Mouse (Mus musculus) MEL (cell line): Measurements from ENCODE around the gene Ap3b2. TPM values are rescaled to one million over a fixed set of nuclear protein-coding genes. Genes with fewer than 3 reads are reported as not detected.
A peak's percentile ranks its signal among the peaks of the same experiment; 100 is the strongest.

Source experiments
- DNase-seq: peaks from one replicate; pipeline ENCODE4 v3.0.0; 2011; ENCODE audit warnings: low read depth, low spot score
- H3K27ac ChIP-seq: 2 replicates; pipeline ENCODE4 v1.5.1; 2012; ENCODE audit warnings: low read depth, mild to moderate bottlenecking, control low read depth, low read length, moderate library complexity; ENCODE audit not compliant: control insufficient read depth
- H3K27me3 ChIP-seq, 2 experiments: fragments of 150-350 bp in 1 of 2; sonication (generic) in 1 of 2; 2 replicates each; pipeline ENCODE4 v1.6.1; 2012; ENCODE audit warnings: low read length in 2 of 2, mild to moderate bottlenecking in 2 of 2, improper control_type of control experiment in 1 of 2, moderate library complexity in 1 of 2; ENCODE audit not compliant: insufficient read depth in 2 of 2, control insufficient read depth in 1 of 2
- H3K36me3 ChIP-seq, 2 experiments: 2 replicates each; pipeline ENCODE4 v1.6.1; 2012 to 2014; ENCODE audit warnings: low read length in 2 of 2, improper control_type of control experiment in 1 of 2, inconsistent platforms in 1 of 2, mild to moderate bottlenecking in 1 of 2; ENCODE audit not compliant: insufficient read depth in 2 of 2, control insufficient read depth in 1 of 2
- H3K4me1 ChIP-seq, 2 experiments: fragments of 150-350 bp in 1 of 2; sonication (generic) in 1 of 2; 2 replicates each; pipeline ENCODE4 v1.6.1; 2012; ENCODE audit warnings: low read length in 2 of 2, improper control_type of control experiment in 1 of 2, mild to moderate bottlenecking in 1 of 2; ENCODE audit not compliant: insufficient read depth in 2 of 2, control insufficient read depth in 1 of 2
- H3K4me3 ChIP-seq, 2 experiments: fragments of 150-350 bp in 1 of 2; sonication (generic) in 1 of 2; 2 replicates each; pipeline ENCODE4 v1.5.1; 2012; ENCODE audit warnings: low read depth in 2 of 2, low read length in 2 of 2, mild to moderate bottlenecking in 2 of 2, moderate library complexity in 2 of 2, control low read depth in 1 of 2, improper control_type of control experiment in 1 of 2; ENCODE audit not compliant: control insufficient read depth in 1 of 2, insufficient read depth in 1 of 2
- H3K79me2 ChIP-seq: 2 replicates; pipeline ENCODE4 v1.6.1; 2012; ENCODE audit warnings: mild to moderate bottlenecking, low read length, moderate library complexity; ENCODE audit not compliant: control insufficient read depth, poor library complexity, insufficient read depth
- H3K9ac ChIP-seq: 2 replicates; pipeline ENCODE4 v1.6.1; 2012; ENCODE audit warnings: low read depth, mild to moderate bottlenecking, control low read depth, low read length, moderate library complexity; ENCODE audit not compliant: control insufficient read depth, poor library complexity, severe bottlenecking
- H3K9me3 ChIP-seq: fragments of 150-350 bp; sonication (generic); replicated peaks from 2 replicates; pipeline ENCODE4 v1.6.1; 2012; ENCODE audit warnings: mild to moderate bottlenecking, low read length, improper control_type of control experiment, moderate library complexity; ENCODE audit not compliant: insufficient read depth
- BHLHE40 ChIP-seq: IDR thresholded peaks from 2 replicates; pipeline ENCODE4 v1.6.1; 2012; ENCODE audit warnings: low read depth, mild to moderate bottlenecking, inconsistent platforms, low read length, improper control_type of control experiment, borderline replicate concordance
- CHD1 ChIP-seq: IDR thresholded peaks from 2 replicates; pipeline ENCODE4 v1.6.1; 2012; ENCODE audit warnings: low read depth, mild to moderate bottlenecking, inconsistent platforms, low read length, improper control_type of control experiment
- CHD2 ChIP-seq: IDR thresholded peaks from 2 replicates; pipeline ENCODE4 v1.6.1; 2011; ENCODE audit warnings: low read length, improper control_type of control experiment
- CTCF ChIP-seq, 3 experiments: IDR thresholded peaks in 2 of 3; conservative IDR thresholded peaks in 1 of 3; 2 replicates each; pipeline ENCODE4 v1.5.1; 2011 to 2012; ENCODE audit warnings: low read length in 3 of 3, low read depth in 2 of 3, mild to moderate bottlenecking in 2 of 3, improper control_type of control experiment in 1 of 3, inconsistent platforms in 1 of 3, mixed read lengths in 1 of 3, moderate library complexity in 1 of 3; ENCODE audit not compliant: control insufficient read depth in 1 of 3, insufficient read depth in 1 of 3, poor library complexity in 1 of 3, severe bottlenecking in 1 of 3
- EP300 ChIP-seq, 2 experiments: IDR thresholded peaks; 2 replicates each; pipeline ENCODE4 v1.6.1; 2011; ENCODE audit warnings: improper control_type of control experiment in 2 of 2, low read length in 2 of 2, low read depth in 1 of 2, mild to moderate bottlenecking in 1 of 2
- GABPA ChIP-seq: IDR thresholded peaks from 2 replicates; pipeline ENCODE4 v1.6.1; 2012; ENCODE audit warnings: low read depth, mild to moderate bottlenecking, inconsistent platforms, low read length, improper control_type of control experiment, moderate library complexity
- KAT2A ChIP-seq: conservative IDR thresholded peaks from 2 replicates; pipeline ENCODE4 v1.6.1; 2012; ENCODE audit warnings: low read depth, low read length, improper control_type of control experiment, inconsistent platforms
- MAX ChIP-seq: IDR thresholded peaks from 2 replicates; pipeline ENCODE4 v1.6.1; 2011; ENCODE audit warnings: low read length, improper control_type of control experiment
- MEF2A ChIP-seq: IDR thresholded peaks from 2 replicates; pipeline ENCODE4 v1.6.1; 2014; ENCODE audit warnings: low read depth, mild to moderate bottlenecking, inconsistent platforms, low read length, improper control_type of control experiment; ENCODE audit not compliant: poor library complexity, insufficient replicate concordance, severe bottlenecking; ENCODE audit errors: extremely low read depth
- MYC ChIP-seq: IDR thresholded peaks from 2 replicates; pipeline ENCODE4 v1.6.1; 2011; ENCODE audit warnings: low read depth, mild to moderate bottlenecking, low read length, improper control_type of control experiment, moderate library complexity
- NELFE ChIP-seq: IDR thresholded peaks from 2 replicates; pipeline ENCODE4 v1.6.1; 2011; ENCODE audit warnings: low read depth, low read length, improper control_type of control experiment
- NRF1 ChIP-seq: IDR thresholded peaks from 2 replicates; pipeline ENCODE4 v1.6.1; 2014; ENCODE audit warnings: low read depth, mild to moderate bottlenecking, inconsistent platforms, low read length, improper control_type of control experiment, moderate library complexity; ENCODE audit not compliant: poor library complexity, insufficient read depth, severe bottlenecking
- RCOR1 ChIP-seq: IDR thresholded peaks from 2 replicates; pipeline ENCODE4 v1.6.1; 2012; ENCODE audit warnings: low read depth, mild to moderate bottlenecking, inconsistent platforms, low read length, improper control_type of control experiment
- SIN3A ChIP-seq: IDR thresholded peaks from 2 replicates; pipeline ENCODE4 v1.6.1; 2012; ENCODE audit warnings: low read length, improper control_type of control experiment, inconsistent platforms
- SMC3 ChIP-seq: IDR thresholded peaks from 2 replicates; pipeline ENCODE4 v1.6.1; 2011; ENCODE audit warnings: low read depth, low read length, improper control_type of control experiment
- TAL1 ChIP-seq: IDR thresholded peaks from 2 replicates; pipeline ENCODE4 v1.6.1; 2012; ENCODE audit warnings: mild to moderate bottlenecking, inconsistent platforms, low read length, moderate library complexity, mixed read lengths
- TBP ChIP-seq: IDR thresholded peaks from 2 replicates; pipeline ENCODE4 v1.8.0; 2011; ENCODE audit warnings: low read depth, low read length, improper control_type of control experiment
- TCF12 ChIP-seq: IDR thresholded peaks from 2 replicates; pipeline ENCODE4 v1.6.1; 2014; ENCODE audit warnings: low read depth, mild to moderate bottlenecking, inconsistent platforms, low read length, improper control_type of control experiment, moderate library complexity
- UBTF ChIP-seq: IDR thresholded peaks from 2 replicates; pipeline ENCODE4 v1.6.1; 2012; ENCODE audit warnings: low read depth, mild to moderate bottlenecking, inconsistent platforms, low read length, improper control_type of control experiment, moderate library complexity, borderline replicate concordance; ENCODE audit not compliant: insufficient read depth
- ZKSCAN1 ChIP-seq: IDR thresholded peaks from 2 replicates; pipeline ENCODE4 v1.6.1; 2012; ENCODE audit warnings: low read depth, mild to moderate bottlenecking, inconsistent platforms, low read length, improper control_type of control experiment, moderate library complexity
- ZNF384 ChIP-seq: IDR thresholded peaks from 2 replicates; pipeline ENCODE4 v1.6.1; 2012; ENCODE audit warnings: low read depth, mild to moderate bottlenecking, inconsistent platforms, low read length, improper control_type of control experiment
- polyA plus RNA-seq, 2 experiments: library from polyadenylated mRNA; stranded (reverse) in 1 of 2; unstranded in 1 of 2; fragments of >175 nt in 1 of 2; fragments of >200 nt in 1 of 2; gene quantifications; 2 replicates each; pipeline versions ENCODE4 v1.2.1 to v1.2.4; 2012; ENCODE audit warnings: low replicate concordance in 2 of 2, low read depth in 1 of 2; ENCODE audit not compliant: insufficient read length in 2 of 2, insufficient read depth in 1 of 2, missing spikeins in 1 of 2
- total RNA-seq: library from RNA; depleted of rRNA; stranded (reverse); fragments of 300-350 nt; gene quantifications from 2 replicates; pipeline ENCODE4 v1.2.3, GENCODE M21; 2012

The Ap3b2 gene
- total and polyA plus RNA-seq, 3 experiments = not detected

DNA sequence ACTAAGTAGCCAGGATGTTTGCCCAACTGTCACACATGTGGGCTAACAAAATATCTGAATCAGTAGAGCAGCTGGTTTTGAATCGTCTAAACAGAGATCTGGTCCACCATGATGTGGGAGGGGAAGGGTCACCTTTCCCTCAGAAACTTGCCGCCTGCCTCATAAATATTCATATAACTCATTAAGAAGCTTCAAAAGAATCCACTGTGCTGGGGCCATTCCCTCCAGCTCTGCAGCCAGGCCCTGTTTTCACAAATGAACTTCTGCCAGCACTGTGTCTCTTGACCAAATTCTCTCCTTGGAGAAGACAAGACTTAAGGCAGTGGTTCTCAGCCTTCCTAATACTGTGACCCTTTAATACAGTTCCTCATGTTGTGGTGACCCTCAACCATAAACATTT, 45.8 kb upstream of the Ap3b2 start:
- Histone ChIP-seq H3K36me3 (no peaks in the 10 kb centered on the region), H3K79me2 (no peaks in the 10 kb centered on the region), H3K4me3 (no peak overlapping the region), H3K27me3 (peaks cover 0 to 4% of the 10 kb centered on the region in 2 experiments; a peak in 1 of 4 replicates), H3K9me3 (no peaks in the 10 kb centered on the region), H3K4me1 (no peaks in the 10 kb centered on the region), H3K27ac (no peak overlapping the region), H3K9ac (no peak overlapping the region)
- DNase-seq = no peak
- no peak for TF ChIP-seq TAL1
- TF ChIP-seq EP300 (IDR thresholded peaks at IDR 0.05; ENCODE audit: low read depth in 1 of 2, low read length in 2 of 2) = no peak
- TF ChIP-seq TBP = no peak
- TF ChIP-seq CHD2 = no peak
- no peak for TF ChIP-seq GABPA
- TF ChIP-seq SIN3A = no peak
- TF ChIP-seq MAX = no peak
- TF ChIP-seq MEF2A = no peak
- TF ChIP-seq ZKSCAN1 = no peak
- TF ChIP-seq ZNF384 = no peak
- TF ChIP-seq NELFE = no peak
- TF ChIP-seq MYC = no peak
- TF ChIP-seq TCF12 = no peak
- TF ChIP-seq NRF1 = no peak
- TF ChIP-seq CTCF (IDR thresholded peaks at IDR 0.05 in 2 of 3, conservative IDR thresholded peaks at IDR 0.05 in 1 of 3; ENCODE audit: control insufficient read depth in 1 of 3, insufficient read depth in 1 of 3, low read depth in 2 of 3, low read length in 3 of 3, poor library complexity in 1 of 3, severe bottlenecking in 1 of 3) = no peak
- no peak for TF ChIP-seq SMC3
- TF ChIP-seq UBTF = no peak

DNA sequence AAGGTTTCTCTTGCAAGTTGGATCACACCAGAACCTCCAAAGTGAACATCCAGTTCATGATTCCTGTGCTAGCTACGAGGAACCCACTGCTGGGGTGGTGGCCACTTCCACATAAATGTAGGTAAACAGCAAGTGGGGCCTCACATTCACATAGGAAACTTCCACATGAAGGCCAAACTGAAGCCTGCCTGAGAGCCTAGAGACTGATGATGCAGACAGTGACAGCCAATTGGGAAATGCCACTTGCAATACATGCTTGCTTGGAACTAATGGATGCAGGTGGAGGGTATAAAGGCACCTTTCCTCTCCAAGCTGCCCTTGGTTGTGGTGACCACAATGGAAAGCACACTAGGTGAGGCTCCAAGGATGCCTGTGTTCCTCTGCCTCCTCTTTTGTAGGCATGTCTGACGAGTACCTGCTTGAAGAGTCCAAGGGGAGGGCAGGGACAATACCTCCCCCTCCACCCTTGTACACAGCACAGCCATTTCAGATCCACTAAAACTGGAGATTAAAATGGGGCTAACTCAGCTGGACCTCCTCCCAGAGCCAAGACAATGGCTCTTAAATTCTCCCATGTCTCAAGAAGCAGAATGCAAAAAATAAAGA, 44.4 kb upstream of the Ap3b2 start:
- Histone ChIP-seq H3K4me3 (no peak overlapping the region), H3K9ac (no peak overlapping the region), H3K27me3 (peaks cover 0 to 2% of the 10 kb centered on the region in 2 experiments; a peak in 1 of 4 replicates), H3K4me1 (no peaks in the 10 kb centered on the region), H3K9me3 (no peaks in the 10 kb centered on the region), H3K27ac (no peak overlapping the region), H3K36me3 (no peaks in the 10 kb centered on the region), H3K79me2 (no peaks in the 10 kb centered on the region)
- DNase-seq = peak; percentile 52
- TF ChIP-seq RCOR1 (no peak), KAT2A (no peak), BHLHE40 (no peak), UBTF (no peak), TAL1 (no peak), CHD1 (no peak), CHD2 (peak; percentile 54; the same call in 1 of the 2 replicates), MYC (no peak), SIN3A (no peak), GABPA (no peak), TBP (0 out of 2 replicates have a peak, but pooled peaks have one; percentile 49), NELFE (no peak), ZKSCAN1 (no peak)
